ENCODE assay signal across 9 mouse cellular contexts in genomic region chr19:44669535-44669958, GRCm38 (mm10).
DNase-seq lines count a peak whose midpoint lies in the region; ATAC-seq and TF ChIP-seq lines count a peak whose summit lies in the region.
"Had no signal": no experiment of that assay in that cellular context is flagged by ENCODE, and none has a peak within 500 bp of the region (broad histone marks: within the 10 kb centered on the region; RNA-seq: fewer than 3 reads in every experiment).

No protein-coding gene starts in this region.

- TF ChIP-seq CTCF in liver, postnatal 0 days (IDR thresholded peaks at IDR 0.05; ENCODE audit: low read depth), result no peak

- H3K27ac ChIP-seq in liver, embryonic 11.5 days (ENCODE audit: low read depth, low read length), result no peak overlapping the region
- no peak overlapping the region for H3K27ac ChIP-seq in liver, postnatal 0 days (ENCODE audit: low read depth)
- no peak overlapping the region for H3K27ac ChIP-seq in embryonic facial prominence, embryonic 14.5 days (replicated peaks; ENCODE audit: low read depth, low read length)
- H3K27ac ChIP-seq in intestine, embryonic 16.5 days (ENCODE audit: low read length), result no peak overlapping the region
- H3K27ac ChIP-seq in neural tube, embryonic 15.5 days (replicated peaks), result peak overlapping the region; percentile 78

- TF ChIP-seq EP300 in liver, postnatal 0 days (IDR thresholded peaks at IDR 0.05; ENCODE audit: low read depth), result no peak

- peak overlapping the region; percentile 17; the same call in 1 of the 2 replicates for H3K4me3 ChIP-seq in liver, embryonic 11.5 days (ENCODE audit: low read depth, low read length)
- H3K4me3 ChIP-seq in liver, postnatal 0 days (ENCODE audit: low read depth, low read length), result no peak overlapping the region
- H3K4me3 ChIP-seq in embryonic facial prominence, embryonic 14.5 days (ENCODE audit: low read depth, low read length), result peak overlapping the region; percentile 25
- H3K4me3 ChIP-seq in intestine, embryonic 16.5 days (ENCODE audit: low read length), result 0 out of 2 replicates have a peak overlapping the region, but pooled peaks have one; percentile 19
- peak overlapping the region; percentile 22 for H3K4me3 ChIP-seq in neural tube, embryonic 15.5 days (replicated peaks)

- H3K4me1 ChIP-seq in liver, embryonic 11.5 days (replicated peaks; ENCODE audit: control insufficient read depth, insufficient read depth, low read length), result 0 out of 2 replicates have a peak, but pooled peaks cover 4% of the 10 kb centered on the region
- H3K4me1 ChIP-seq in liver, postnatal 0 days (ENCODE audit: insufficient read depth), result no peaks in the 10 kb centered on the region
- peaks cover 8% of the 10 kb centered on the region for H3K4me1 ChIP-seq in embryonic facial prominence, embryonic 14.5 days (ENCODE audit: control insufficient read depth, insufficient read depth, low read length)
- H3K4me1 ChIP-seq in intestine, embryonic 16.5 days (ENCODE audit: control insufficient read depth, insufficient read depth, low read length), result peaks cover 7% of the 10 kb centered on the region; the same call in 1 of the 2 replicates
- H3K4me1 ChIP-seq in neural tube, embryonic 15.5 days, result peaks cover 38% of the 10 kb centered on the region

- 2% methylated on average over 14 of the region's 14 CpGs for WGBS in liver, embryonic 11.5 days
- under 1% methylated on average over 14 of the region's 14 CpGs for WGBS in liver, postnatal 0 days (ENCODE audit: insufficient replicate concordance)
- WGBS in embryonic facial prominence, embryonic 14.5 days, result under 1% methylated on average over 14 of the region's 14 CpGs
- 1% methylated on average over 14 of the region's 14 CpGs for WGBS in intestine, embryonic 16.5 days
- WGBS in neural tube, embryonic 15.5 days, result 2% methylated on average over 14 of the region's 14 CpGs

- H3K27me3 ChIP-seq in liver, embryonic 11.5 days (replicated peaks; ENCODE audit: control insufficient read depth, insufficient read depth, low read length), result peaks cover 92% of the 10 kb centered on the region
- peaks cover 78% of the 10 kb centered on the region for H3K27me3 ChIP-seq in liver, postnatal 0 days (ENCODE audit: insufficient read depth, low read length)
- peaks cover 88% of the 10 kb centered on the region for H3K27me3 ChIP-seq in embryonic facial prominence, embryonic 14.5 days (replicated peaks; ENCODE audit: control insufficient read depth, insufficient read depth, low read length)
- peaks cover 74% of the 10 kb centered on the region for H3K27me3 ChIP-seq in intestine, embryonic 16.5 days (replicated peaks; ENCODE audit: control insufficient read depth, insufficient read depth, low read length)
- peaks cover 58% of the 10 kb centered on the region for H3K27me3 ChIP-seq in neural tube, embryonic 15.5 days (replicated peaks)

- H3K4me2 ChIP-seq in liver, embryonic 11.5 days, result peak overlapping the region; percentile 35
- no peak overlapping the region for H3K4me2 ChIP-seq in liver, postnatal 0 days (ENCODE audit: low read depth, low read length)
- peak overlapping the region; percentile 48 for H3K4me2 ChIP-seq in embryonic facial prominence, embryonic 14.5 days (ENCODE audit: low read depth, low read length)
- peak overlapping the region; percentile 40 for H3K4me2 ChIP-seq in intestine, embryonic 16.5 days (ENCODE audit: low read depth, low read length)
- H3K4me2 ChIP-seq in neural tube, embryonic 15.5 days, result peak overlapping the region; percentile 63

- no peak for ATAC-seq in liver, embryonic 11.5 days (replicated peaks; ENCODE audit: low FRiP score)
- ATAC-seq in liver, postnatal 0 days, result no peak
- ATAC-seq in embryonic facial prominence, embryonic 14.5 days (ENCODE audit: low read depth), result 0 out of 2 replicates have a peak, but pooled peaks have one; percentile 30
- ATAC-seq in intestine, embryonic 16.5 days, result no peak
- no peak for ATAC-seq in neural tube, embryonic 15.5 days (ENCODE audit: low FRiP score)
- no peak for ATAC-seq in megakaryocyte progenitor cell, adult 5-6 weeks (replicated peaks; ENCODE audit: poor library complexity)

- no peak for DNase-seq in liver, embryonic 11.5 days (ENCODE audit: low spot score)
- DNase-seq in liver, postnatal 0 days, result no peak
- DNase-seq in embryonic facial prominence, embryonic 14.5 days (ENCODE audit: low spot score), result no peak
- no peak for DNase-seq in frontal cortex, postnatal 36 days (ENCODE audit: low spot score in 2 of 2)
- no peak for DNase-seq in thymus, adult 18-20 months
- DNase-seq: lung, postnatal 4 days had no signal

- no peak overlapping the region for H3K9ac ChIP-seq in liver, embryonic 11.5 days (ENCODE audit: low read depth, low read length)
- H3K9ac ChIP-seq in liver, postnatal 0 days (replicated peaks), result no peak overlapping the region
- H3K9ac ChIP-seq in embryonic facial prominence, embryonic 14.5 days (ENCODE audit: low read depth, low read length), result no peak overlapping the region
- no peak overlapping the region for H3K9ac ChIP-seq in intestine, embryonic 16.5 days (ENCODE audit: low read depth, low read length)
- no peak overlapping the region for H3K9ac ChIP-seq in neural tube, embryonic 15.5 days (replicated peaks)

- no peaks in the 10 kb centered on the region for H3K36me3 ChIP-seq in liver, embryonic 11.5 days (ENCODE audit: control insufficient read depth, insufficient read depth, low read length)
- no peaks in the 10 kb centered on the region for H3K36me3 ChIP-seq in liver, postnatal 0 days (replicated peaks; ENCODE audit: insufficient read depth, low read length)
- no peaks in the 10 kb centered on the region for H3K36me3 ChIP-seq in embryonic facial prominence, embryonic 14.5 days (ENCODE audit: control insufficient read depth, insufficient read depth, low read length)
- no peaks in the 10 kb centered on the region for H3K36me3 ChIP-seq in intestine, embryonic 16.5 days (ENCODE audit: control insufficient read depth, insufficient read depth, low read length)
- no peaks in the 10 kb centered on the region for H3K36me3 ChIP-seq in neural tube, embryonic 15.5 days

- no peaks in the 10 kb centered on the region for H3K9me3 ChIP-seq in liver, embryonic 11.5 days (ENCODE audit: control insufficient read depth, low read length)
- H3K9me3 ChIP-seq in liver, postnatal 0 days (ENCODE audit: low read length), result no peaks in the 10 kb centered on the region
- H3K9me3 ChIP-seq in embryonic facial prominence, embryonic 14.5 days (ENCODE audit: control insufficient read depth, low read length), result no peaks in the 10 kb centered on the region
- H3K9me3 ChIP-seq in intestine, embryonic 16.5 days (ENCODE audit: control insufficient read depth, low read length), result no peaks in the 10 kb centered on the region
- no peaks in the 10 kb centered on the region for H3K9me3 ChIP-seq in neural tube, embryonic 15.5 days (replicated peaks)
